Mouse (Mus musculus) gonadal fat pad, adult 2 months (tissue): ENCODE results near the gene Krt14. TPM values are rescaled to one million over a fixed set of nuclear protein-coding genes. Genes with fewer than 3 reads are reported as not detected.

ENCODE experiments used
- DNase-seq: peaks from one replicate; pipeline ENCODE4 v3.0.0-alpha.2; 2012; ENCODE audit warnings: low read depth
- polyA plus RNA-seq: library from polyadenylated mRNA; depleted of rRNA; stranded (reverse); fragments of >200 nt; gene quantifications from 2 replicates; pipeline ENCODE4 v1.2.3, GENCODE M21; 2012; rRNA removed

The Krt14 gene
- polyA plus RNA-seq, 1 experiment = 42.3 TPM

GRCm38 (mm10) chr11:100164392-100164791, 43.0 kb downstream of the Krt14 start:
- no peak for DNase-seq

- DNase-seq = no peak
Observed at GRCm38 (mm10) chr11:100157908-100158477, 49.4 kb downstream of the Krt14 start.

DNA sequence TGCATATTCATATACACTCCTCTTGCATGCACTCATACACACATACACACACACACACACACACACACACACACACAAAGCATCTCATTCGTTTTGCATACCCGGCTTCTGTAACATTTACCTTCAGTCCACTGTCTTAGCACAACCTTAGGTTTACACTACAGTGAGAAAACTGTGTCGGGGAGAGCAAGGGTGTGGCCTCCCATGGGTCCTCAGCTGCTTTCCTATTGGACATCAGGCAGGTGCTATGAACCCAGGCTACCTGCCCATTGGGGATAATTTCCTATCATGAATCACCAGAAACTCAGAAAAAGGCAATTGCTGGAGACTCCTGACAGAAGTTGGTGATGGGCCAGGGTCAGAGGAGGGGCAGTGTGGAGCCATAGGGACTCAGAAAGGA, 50.0 kb downstream of the Krt14 start:
- no peak for DNase-seq

- no peak for DNase-seq
Observed at GRCm38 (mm10) chr11:100155497-100156255, 51.7 kb downstream of the Krt14 start.

Other genes with a start within 250 kb of the Krt14 start
- gene Krtap29-1, start 228.5 kb downstream of the Krt14 start, polyA plus RNA-seq = not detected in 2 replicates
- gene Krtap16-1, start 221.0 kb downstream of the Krt14 start, polyA plus RNA-seq = not detected in 2 replicates
- not detected in 2 replicates for gene Krtap17-1, start 213.6 kb downstream of the Krt14 start, polyA plus RNA-seq
- gene Krt33a, start 191.3 kb downstream of the Krt14 start, polyA plus RNA-seq = 0.09 TPM in 1 of 2 replicates, not detected in the other
- gene Krt33b, start 177.7 kb downstream of the Krt14 start, polyA plus RNA-seq = not detected in 2 replicates
- gene Krt34, start 166.0 kb downstream of the Krt14 start, polyA plus RNA-seq = not detected in 2 replicates
- 0.16 and 0.19 TPM in 2 replicates for gene Krt31, start 157.0 kb downstream of the Krt14 start, polyA plus RNA-seq
- gene Krt32, start 119.3 kb downstream of the Krt14 start, polyA plus RNA-seq = 0.71 and 3.7 TPM in 2 replicates
- gene Krt35, start 111.3 kb downstream of the Krt14 start, polyA plus RNA-seq = 0.13 and 0.35 TPM in 2 replicates
- gene Krt36, start 101.9 kb downstream of the Krt14 start, polyA plus RNA-seq = 0.63 and 1.0 TPM in 2 replicates
- gene Krt13, start 86.0 kb downstream of the Krt14 start, polyA plus RNA-seq = not detected in 2 replicates
- gene Krt15, start 71.6 kb downstream of the Krt14 start, polyA plus RNA-seq = 22.6 and 22.7 TPM in 2 replicates
- gene Krt19, start 58.9 kb downstream of the Krt14 start, polyA plus RNA-seq = 181 and 213 TPM in 2 replicates
- 0.04 TPM in 1 of 2 replicates, not detected in the other for gene Krt9, start 14.3 kb downstream of the Krt14 start, polyA plus RNA-seq
- gene Krt16, start 41.4 kb upstream of the Krt14 start, polyA plus RNA-seq = not detected in 2 replicates
- 2.4 and 2.9 TPM in 2 replicates for gene Krt17, start 53.5 kb upstream of the Krt14 start, polyA plus RNA-seq
- gene Krt42, start 62.3 kb upstream of the Krt14 start, polyA plus RNA-seq = not detected in 2 replicates
- 113 and 130 TPM in 2 replicates for gene Eif1, start 112.3 kb upstream of the Krt14 start, polyA plus RNA-seq
- gene Gast, start 126.9 kb upstream of the Krt14 start, polyA plus RNA-seq = not detected in 2 replicates
- gene Hap1, start 148.6 kb upstream of the Krt14 start, polyA plus RNA-seq = 27.5 and 36.4 TPM in 2 replicates
- gene Jup, start 190.2 kb upstream of the Krt14 start, polyA plus RNA-seq = 213 and 239 TPM in 2 replicates
- 35.4 and 45.1 TPM in 2 replicates for gene P3h4, start 207.3 kb upstream of the Krt14 start, polyA plus RNA-seq
- 33.1 and 34.4 TPM in 2 replicates for gene Fkbp10, start 208.1 kb upstream of the Krt14 start, polyA plus RNA-seq
- gene Nt5c3b, start 234.3 kb upstream of the Krt14 start, polyA plus RNA-seq = 31.1 and 45.5 TPM in 2 replicates
- gene Klhl10, start 234.4 kb upstream of the Krt14 start, polyA plus RNA-seq = 2.8 and 3.0 TPM in 2 replicates